Mouse (Mus musculus) E14TG2a.4 (cell line): ENCODE measurements around the gene Eapp.

Experiments used
- CTCF ChIP-seq: conservative IDR thresholded peaks from 2 replicates; pipeline ENCODE4 v1.5.1; 2014; ENCODE audit warnings: low read length
- POU5F1 ChIP-seq: IDR thresholded peaks from 2 replicates; pipeline ENCODE4 v1.6.1; 2014; ENCODE audit warnings: low read length, borderline replicate concordance

DNA sequence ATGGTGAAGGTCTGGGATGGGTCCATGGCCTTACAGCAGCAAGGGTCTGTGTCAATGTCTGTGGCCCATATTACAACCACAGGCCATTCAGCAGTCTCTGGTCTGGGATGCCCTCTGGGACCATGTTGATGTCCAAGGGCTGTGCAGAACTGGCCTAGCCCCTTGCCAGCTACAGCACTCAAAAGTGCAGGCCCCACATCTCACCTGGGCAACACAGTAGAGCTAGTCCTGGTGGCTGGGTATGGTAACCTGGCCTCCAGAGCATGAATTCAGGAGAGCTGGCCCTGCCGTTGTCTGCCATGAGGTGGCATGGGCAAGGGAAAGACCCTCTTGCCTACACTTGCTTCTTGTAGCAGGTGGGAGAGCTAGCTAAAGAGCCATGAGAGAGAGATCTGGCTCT, 27.6 kb downstream of the Eapp start:
- no peak for TF ChIP-seq CTCF
- TF ChIP-seq POU5F1 = no peak
